Mouse (Mus musculus) adrenal gland, postnatal 4 days (tissue): Measurements from ENCODE around the gene Hoxa5. TPM values are rescaled to one million over a fixed set of nuclear protein-coding genes. Genes with fewer than 3 reads are reported as not detected.

Experiments
- microRNA-seq: library from miRNA; unstranded; fragments of <30 nt; microRNA quantifications from one replicate; pipeline ENCODE4 v1.2.0, GENCODE M21; 2021
- total RNA-seq, 2 experiments: library from RNA; stranded (reverse); gene quantifications; 2 replicates each; pipeline ENCODE4 v1.2.3; 2021

Hoxa5 gene
- total RNA-seq, 2 experiments from 2014 or later: 25.9 TPM

Small RNA genes within 50 kb of the gene (microRNA-seq; reads per million reads assigned to microRNA genes)
- gene Mir196b: 2,446 reads per million, percentile 86 among the genes with 10 or more reads in this experiment

Other genes starting within 250 kb of the Hoxa5 start
- gene Skap2, start 192.0 kb downstream of the Hoxa5 start, total RNA-seq: 10 to 100 TPM; 42.5 to 46.4 TPM
- 1 to 10 TPM; 1.2 to 1.4 TPM for gene Hoxa1, start 46.3 kb downstream of the Hoxa5 start, total RNA-seq
- 1 to 10 TPM; 5.3 to 6.2 TPM for gene Hoxa2, start 39.8 kb downstream of the Hoxa5 start, total RNA-seq
- 1 to 10 TPM; 1.0 to 1.6 TPM for gene 5730596B20Rik, start 27.1 kb downstream of the Hoxa5 start, total RNA-seq
- 1 to 10 TPM; 6.5 to 7.3 TPM for gene Hoxa4, start 12.8 kb downstream of the Hoxa5 start, total RNA-seq
- gene Hoxa6, start 4.1 kb upstream of the Hoxa5 start, total RNA-seq: 10 to 100 TPM in 1 of 2 experiments, 1 to 10 TPM in 1; 6.7 to 10.6 TPM
- 10 to 100 TPM; 13.3 to 15.6 TPM for gene Hoxa3, start 8.7 kb upstream of the Hoxa5 start, total RNA-seq
- gene Gm28308, start 8.8 kb upstream of the Hoxa5 start, total RNA-seq: 1 to 10 TPM; 2.3 to 4.1 TPM
- gene Hoxa7, start 17.3 kb upstream of the Hoxa5 start, total RNA-seq: 10 to 100 TPM; 25.1 to 28.1 TPM
- gene Hoxa9, start 26.5 kb upstream of the Hoxa5 start, total RNA-seq: 10 to 100 TPM in 1 of 2 experiments, 1 to 10 TPM in 1; 4.5 to 14.6 TPM
- gene Hoxa10, start 36.3 kb upstream of the Hoxa5 start, total RNA-seq: 10 to 100 TPM in 1 of 2 experiments, under 1 TPM in 1; 0.87 to 11.1 TPM
- 1 to 10 TPM in 1 of 2 experiments, not detected in 1; 3.0 TPM for gene Hoxa11, start 41.2 kb upstream of the Hoxa5 start, total RNA-seq
- not detected for gene Hoxa13, start 56.3 kb upstream of the Hoxa5 start, total RNA-seq
- not detected for gene Evx1, start 108.9 kb upstream of the Hoxa5 start, total RNA-seq